Mouse (Mus musculus) neural tube, embryonic 14.5 days (tissue): ENCODE data around the gene Ncapg2. TPM values are rescaled to one million over a fixed set of nuclear protein-coding genes. Genes with fewer than 3 reads are reported as not detected.

Experiments
- ATAC-seq: fragments of 200-750 bp; cut with Nextera tagmentation; 2 replicates; pipeline ENCODE4 v1.8.0; 2017; ENCODE audit warnings: low read depth, mild to moderate bottlenecking, moderate TSS enrichment, moderate library complexity
- H3K27ac ChIP-seq: fragments of 300-500 bp; sonication (generic); 2 replicates; pipeline ENCODE4 v1.5.1; 2014; ENCODE audit warnings: low read depth, mild to moderate bottlenecking, control low read depth, low read length, moderate library complexity, mixed read lengths
- H3K27me3 ChIP-seq: fragments of 300-500 bp; sonication (generic); 2 replicates; pipeline ENCODE4 v1.6.1; 2014; ENCODE audit warnings: low read length; ENCODE audit not compliant: control insufficient read depth, insufficient read depth
- H3K36me3 ChIP-seq: fragments of 300-500 bp; sonication (generic); 2 replicates; pipeline ENCODE4 v1.6.1; 2014; ENCODE audit warnings: low read length, mixed read lengths; ENCODE audit not compliant: control insufficient read depth, insufficient read depth
- H3K4me1 ChIP-seq: fragments of 300-500 bp; sonication (generic); 2 replicates; pipeline ENCODE4 v1.6.1; 2014; ENCODE audit warnings: low read length; ENCODE audit not compliant: control insufficient read depth, insufficient read depth
- H3K4me2 ChIP-seq: fragments of 300-500 bp; sonication (generic); 2 replicates; pipeline ENCODE4 v1.6.1; 2014; ENCODE audit warnings: mild to moderate bottlenecking, low read depth, low read length, control low read depth
- H3K4me3 ChIP-seq: fragments of 300-500 bp; sonication (generic); 2 replicates; pipeline ENCODE4 v1.5.1; 2014; ENCODE audit warnings: low read depth, low read length, control low read depth, mixed read lengths
- H3K9ac ChIP-seq: fragments of 300-500 bp; sonication (generic); replicated peaks from 2 replicates; pipeline ENCODE4 v1.6.1; 2014; ENCODE audit warnings: low read depth, mild to moderate bottlenecking, control low read depth, low read length, mixed read lengths
- H3K9me3 ChIP-seq: fragments of 300-500 bp; sonication (generic); 2 replicates; pipeline ENCODE4 v1.6.1; 2016; ENCODE audit warnings: low read length; ENCODE audit not compliant: control insufficient read depth
- WGBS: fragments of 180-500 bp; shearing (Covaris S2); extraction: QIAGEN DNeasy Blood & Tissue Kit; methylation state at CpG from one replicate; pipeline ENCODE4 v1.1.7; 2014; 5-methylcytosine and 5-hydroxymethylcytosine counted together
- polyA plus RNA-seq: library from polyadenylated mRNA; unstranded; fragments of >200 nt; fragmentation: Nextera tagmentation; extraction: Ambion mirVana; gene quantifications from 2 replicates; pipeline ENCODE4 v1.2.1, GENCODE M21; 2014

Ncapg2 gene
- polyA plus RNA-seq: 5.9 and 8.3 TPM in 2 replicates

- Histone ChIP-seq H3K4me1 (peaks cover 4% of the 10 kb centered on the region; the same call in 1 of the 2 replicates), H3K9ac (peak within 1 kb of the TSS; percentile 72), H3K27ac (no peak within 1 kb of the TSS), H3K4me2 (peak within 1 kb of the TSS; percentile 95), H3K9me3 (0 out of 2 replicates have a peak, but pooled peaks cover 5% of the 10 kb centered on the region), H3K4me3 (peak within 1 kb of the TSS; percentile 69), H3K36me3 (no peaks in the 10 kb centered on the region), H3K27me3 (no peaks in the 10 kb centered on the region)
- peak; percentile 98 for ATAC-seq
- WGBS: under 1% methylated on average over 70 of the region's 72 CpGs
These were observed at the start of gene Ncapg2 for GRCm38 (mm10) chr12:116405045-116405835. Ncapg2 (plus strand) TSS chr12:116405402.

GRCm38 (mm10) chr12:116362091-116362490 lies 43.1 kb upstream of the Ncapg2 start:
- Histone ChIP-seq H3K27me3 (no peaks in the 10 kb centered on the region), H3K4me1 (no peaks in the 10 kb centered on the region), H3K4me3 (no peak overlapping the region), H3K36me3 (peaks cover 15% of the 10 kb centered on the region), H3K9me3 (no peaks in the 10 kb centered on the region), H3K9ac (no peak overlapping the region), H3K4me2 (no peak overlapping the region), H3K27ac (no peak overlapping the region)
- no peak for ATAC-seq

- Histone ChIP-seq H3K9me3 (no peaks in the 10 kb centered on the region), H3K4me1 (no peaks in the 10 kb centered on the region), H3K36me3 (peaks cover 39% of the 10 kb centered on the region), H3K27ac (no peak overlapping the region), H3K27me3 (no peaks in the 10 kb centered on the region), H3K9ac (no peak overlapping the region), H3K4me3 (no peak overlapping the region), H3K4me2 (no peak overlapping the region)
- ATAC-seq: no peak
- WGBS: 85% methylated on average over 3 of the region's 3 CpGs
These were observed 38.3 kb upstream of the Ncapg2 start for GRCm38 (mm10) chr12:116366900-116367299.

GRCm38 (mm10) chr12:116367346-116367745 lies 37.9 kb upstream of the Ncapg2 start:
- peaks cover 39% of the 10 kb centered on the region for H3K36me3 ChIP-seq
- WGBS: 97% methylated on average over 2 of the region's 2 CpGs

GRCm38 (mm10) chr12:116368857-116369256 lies 36.3 kb upstream of the Ncapg2 start:
- Histone ChIP-seq H3K4me3 (no peak overlapping the region), H3K27me3 (no peaks in the 10 kb centered on the region), H3K27ac (no peak overlapping the region), H3K9ac (no peak overlapping the region), H3K4me2 (no peak overlapping the region), H3K9me3 (no peaks in the 10 kb centered on the region), H3K4me1 (no peaks in the 10 kb centered on the region), H3K36me3 (peaks cover 33% of the 10 kb centered on the region)
- ATAC-seq: no peak
- 92% methylated on average over 2 of the region's 2 CpGs for WGBS

More at GRCm38 (mm10) chr12:116367346-116367745, 37.9 kb upstream of the Ncapg2 start:
- Histone ChIP-seq H3K9ac (no peak overlapping the region), H3K27ac (no peak overlapping the region), H3K4me2 (no peak overlapping the region), H3K9me3 (no peaks in the 10 kb centered on the region), H3K4me3 (no peak overlapping the region), H3K27me3 (no peaks in the 10 kb centered on the region), H3K4me1 (no peaks in the 10 kb centered on the region)
- ATAC-seq: no peak

GRCm38 (mm10) chr12:116383101-116383500 lies 22.1 kb upstream of the Ncapg2 start:
- no peaks in the 10 kb centered on the region for H3K27me3 ChIP-seq
- no peak overlapping the region for H3K27ac ChIP-seq
- 81% methylated on average over 2 of the region's 2 CpGs for WGBS
- H3K4me1 ChIP-seq: no peaks in the 10 kb centered on the region
- no peak overlapping the region for H3K4me3 ChIP-seq
- H3K4me2 ChIP-seq: no peak overlapping the region
- H3K9ac ChIP-seq: no peak overlapping the region
- no peaks in the 10 kb centered on the region for H3K9me3 ChIP-seq
- no peaks in the 10 kb centered on the region for H3K36me3 ChIP-seq
- ATAC-seq: no peak

- Histone ChIP-seq H3K4me2 (no peak overlapping the region), H3K4me3 (no peak overlapping the region), H3K4me1 (no peaks in the 10 kb centered on the region), H3K27me3 (no peaks in the 10 kb centered on the region), H3K27ac (no peak overlapping the region), H3K36me3 (no peaks in the 10 kb centered on the region), H3K9ac (no peak overlapping the region), H3K9me3 (no peaks in the 10 kb centered on the region)
- no peak for ATAC-seq
These were observed 21.2 kb upstream of the Ncapg2 start for GRCm38 (mm10) chr12:116383995-116384394.

- Histone ChIP-seq H3K27ac (no peak overlapping the region), H3K27me3 (no peaks in the 10 kb centered on the region), H3K9ac (no peak overlapping the region), H3K4me1 (no peaks in the 10 kb centered on the region), H3K4me3 (no peak overlapping the region), H3K9me3 (no peaks in the 10 kb centered on the region), H3K36me3 (no peaks in the 10 kb centered on the region), H3K4me2 (no peak overlapping the region)
- ATAC-seq: no peak
- WGBS: 83% methylated on average over 1 of the region's 1 CpGs
These were observed 18.4 kb upstream of the Ncapg2 start for GRCm38 (mm10) chr12:116386802-116387201.

- Histone ChIP-seq H3K27me3 (no peaks in the 10 kb centered on the region), H3K36me3 (no peaks in the 10 kb centered on the region), H3K4me3 (no peak overlapping the region), H3K9ac (no peak overlapping the region), H3K4me2 (no peak overlapping the region), H3K4me1 (no peaks in the 10 kb centered on the region), H3K9me3 (no peaks in the 10 kb centered on the region), H3K27ac (no peak overlapping the region)
- ATAC-seq: no peak
- WGBS: 53% methylated on average over 1 of the region's 1 CpGs
These were observed 15.3 kb upstream of the Ncapg2 start for GRCm38 (mm10) chr12:116389868-116390267.
